Mouse (Mus musculus): ENCODE data around the gene Nup85. TPM values are rescaled to one million over a fixed set of nuclear protein-coding genes. Genes with fewer than 3 reads are reported as not detected.

Gene Nup85
- polyA plus RNA-seq, 1 experiment: 16.8 TPM

DNA sequence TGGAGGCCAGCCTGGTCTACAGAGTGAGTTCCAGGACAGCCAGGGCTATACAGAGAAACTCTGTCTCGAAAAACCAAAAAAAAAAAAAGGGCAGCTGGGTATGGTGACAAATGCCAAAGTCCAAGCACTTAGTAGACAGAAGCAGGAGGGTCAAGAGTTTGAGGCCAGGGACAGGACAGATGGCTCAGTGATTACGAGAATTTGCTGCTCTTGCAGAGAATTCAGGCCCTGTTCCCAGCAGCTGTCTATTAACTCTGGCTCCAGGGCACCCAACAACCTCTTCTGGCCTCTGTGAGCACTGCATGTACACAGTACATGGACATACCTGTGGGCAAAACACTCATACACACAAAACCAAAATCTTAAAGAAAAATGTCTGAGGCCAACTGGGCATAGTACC lies 53.8 kb downstream of the Nup85 start:
- TF ChIP-seq POLR2A (IDR thresholded peaks at IDR 0.05; ENCODE audit: low read depth, low read length): no peak
- Histone ChIP-seq H3K4me1 (ENCODE audit: control insufficient read depth, insufficient read depth, insufficient read length, low read length) (peaks cover 6% of the 10 kb centered on the region), H3K36me3 (ENCODE audit: control insufficient read depth, insufficient read depth, low read length) (peaks cover 30% of the 10 kb centered on the region), H3K27ac (ENCODE audit: insufficient read depth, low read depth, low read length) (no peak overlapping the region), H3K27me3 (ENCODE audit: control insufficient read depth, insufficient read depth, low read length) (no peaks in the 10 kb centered on the region), H3K4me3 (ENCODE audit: low read depth, low read length) (no peak overlapping the region)
- WGBS: 77% methylated on average over 2 of the region's 2 CpGs

DNA sequence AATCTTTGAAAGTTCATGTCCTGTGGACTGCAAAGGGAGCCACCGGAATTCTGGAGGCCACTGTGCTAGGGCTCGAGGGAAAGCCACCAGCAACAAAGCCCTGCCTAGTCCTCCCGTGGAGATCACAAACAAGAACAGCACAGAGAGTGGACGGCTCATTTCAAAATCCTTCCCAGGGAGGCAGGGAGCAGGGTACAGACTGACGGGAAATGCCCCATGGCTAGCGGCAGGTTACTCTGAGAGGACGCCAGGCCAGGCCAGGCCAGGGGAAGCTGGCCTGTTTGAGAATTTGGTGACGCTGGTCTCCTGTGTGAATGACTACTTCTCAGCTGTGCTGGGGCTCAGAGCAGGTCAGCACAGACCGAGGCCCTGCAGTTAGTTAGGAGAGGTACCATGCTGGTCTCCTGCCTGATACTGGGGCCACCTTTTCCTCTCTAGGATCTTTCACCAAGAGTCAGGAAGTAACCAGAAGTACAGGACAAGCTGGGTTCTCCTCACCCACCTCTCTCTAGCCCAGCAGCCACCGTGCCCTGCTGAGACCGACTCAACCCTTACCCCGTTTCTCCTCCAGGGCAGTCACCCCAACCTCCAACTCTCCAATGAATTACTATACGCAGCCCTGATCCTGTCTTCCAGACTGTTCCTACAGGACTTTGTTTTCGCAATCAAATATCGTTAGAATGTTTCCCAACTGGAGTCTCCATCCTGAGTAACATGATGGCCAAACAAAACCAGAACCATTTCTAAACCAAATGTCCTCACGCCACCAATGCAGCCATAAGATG lies 54.7 kb downstream of the Nup85 start:
- 92% methylated on average over 16 of the region's 16 CpGs for WGBS
- no peaks in the 10 kb centered on the region for H3K27me3 ChIP-seq (ENCODE audit: control insufficient read depth, insufficient read depth, low read length)
- TF ChIP-seq CTCF (IDR thresholded peaks at IDR 0.05; ENCODE audit: extremely low read depth, insufficient read length, insufficient replicate concordance, low read depth, low read length): no peak
- TF ChIP-seq POLR2A (IDR thresholded peaks at IDR 0.05; ENCODE audit: low read depth, low read length): no peak
- H3K4me3 ChIP-seq (ENCODE audit: low read depth, low read length): no peak overlapping the region
- H3K36me3 ChIP-seq (ENCODE audit: control insufficient read depth, insufficient read depth, low read length): peaks cover 30% of the 10 kb centered on the region
- no peak overlapping the region for H3K27ac ChIP-seq (ENCODE audit: insufficient read depth, low read depth, low read length)
- H3K4me1 ChIP-seq (ENCODE audit: control insufficient read depth, insufficient read depth, insufficient read length, low read length): no peaks in the 10 kb centered on the region; the same call in 1 of the 2 replicates

DNA sequence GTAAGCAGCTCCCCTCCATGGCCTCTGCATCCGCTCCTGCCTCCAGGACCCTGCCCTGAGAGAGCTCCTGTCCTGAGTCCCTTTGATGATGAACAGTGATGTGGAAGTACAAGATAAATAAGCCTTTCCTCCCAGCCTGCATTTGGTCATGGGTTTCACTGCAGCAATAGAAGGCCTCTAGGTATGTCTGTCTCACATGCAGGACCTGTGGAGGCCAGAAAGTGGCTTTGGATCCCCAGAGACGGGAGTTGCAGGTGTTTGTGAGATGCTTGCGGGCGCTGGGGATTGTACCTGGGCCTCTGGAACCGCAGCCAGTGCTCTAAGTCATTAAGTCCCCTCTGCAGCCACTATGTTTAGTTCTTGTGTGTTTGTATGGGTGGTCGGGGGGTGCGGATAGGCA lies 55.7 kb downstream of the Nup85 start:
- Histone ChIP-seq H3K4me3 (ENCODE audit: low read depth, low read length) (no peak overlapping the region), H3K27me3 (ENCODE audit: control insufficient read depth, insufficient read depth, low read length) (no peaks in the 10 kb centered on the region), H3K4me1 (ENCODE audit: control insufficient read depth, insufficient read depth, insufficient read length, low read length) (no peaks in the 10 kb centered on the region; the same call in 1 of the 2 replicates), H3K36me3 (ENCODE audit: control insufficient read depth, insufficient read depth, low read length) (peaks cover 30% of the 10 kb centered on the region), H3K27ac (ENCODE audit: insufficient read depth, low read depth, low read length) (no peak overlapping the region)
- 95% methylated on average over 7 of the region's 7 CpGs for WGBS
- TF ChIP-seq CTCF (IDR thresholded peaks at IDR 0.05; ENCODE audit: extremely low read depth, insufficient read length, insufficient replicate concordance, low read depth, low read length) (no peak), POLR2A (IDR thresholded peaks at IDR 0.05; ENCODE audit: low read depth, low read length) (no peak)

GRCm38 (mm10) chr11:115623487-115624070 lies 59.3 kb downstream of the Nup85 start:
- no peak overlapping the region for H3K27ac ChIP-seq (ENCODE audit: insufficient read depth, low read depth, low read length)
- no peaks in the 10 kb centered on the region for H3K27me3 ChIP-seq (ENCODE audit: control insufficient read depth, insufficient read depth, low read length)
- 78% methylated on average over 9 of the region's 9 CpGs for WGBS
- H3K4me3 ChIP-seq (ENCODE audit: low read depth, low read length): no peak overlapping the region
- peaks cover 23% of the 10 kb centered on the region for H3K36me3 ChIP-seq (ENCODE audit: control insufficient read depth, insufficient read depth, low read length)
- peaks cover under 1% of the 10 kb centered on the region; the same call in 1 of the 2 replicates for H3K4me1 ChIP-seq (ENCODE audit: control insufficient read depth, insufficient read depth, insufficient read length, low read length)
- TF ChIP-seq POLR2A (IDR thresholded peaks at IDR 0.05; ENCODE audit: low read depth, low read length) (no peak), CTCF (IDR thresholded peaks at IDR 0.05; ENCODE audit: extremely low read depth, insufficient read length, insufficient replicate concordance, low read depth, low read length) (peak; percentile 37; the same call in 1 of the 2 replicates)

DNA sequence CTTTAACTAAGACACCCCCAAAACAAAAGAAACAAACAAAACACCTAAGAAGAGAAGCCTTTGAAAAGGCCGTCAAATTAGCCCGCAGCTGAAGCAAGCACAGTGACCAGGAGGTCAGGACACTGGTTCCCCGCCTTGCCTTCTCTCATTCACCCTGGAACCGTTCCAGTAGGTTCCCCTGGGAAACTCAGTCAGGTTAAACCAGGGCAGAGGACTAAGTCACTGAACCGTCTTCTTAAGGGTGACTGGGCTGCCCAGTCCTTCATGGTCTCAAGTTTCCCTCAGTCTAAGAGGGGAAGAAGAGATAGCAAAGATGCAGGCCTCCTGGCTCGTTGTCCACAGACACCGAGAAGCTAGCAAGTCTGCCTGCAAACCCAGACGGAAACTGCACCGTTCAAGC lies 61.6 kb downstream of the Nup85 start:
- Histone ChIP-seq H3K27me3 (ENCODE audit: control insufficient read depth, insufficient read depth, low read length) (no peaks in the 10 kb centered on the region), H3K4me1 (ENCODE audit: control insufficient read depth, insufficient read depth, insufficient read length, low read length) (peaks cover 3% of the 10 kb centered on the region; the same call in 1 of the 2 replicates), H3K36me3 (ENCODE audit: control insufficient read depth, insufficient read depth, low read length) (peaks cover 11% of the 10 kb centered on the region), H3K4me3 (ENCODE audit: low read depth, low read length) (no peak overlapping the region), H3K27ac (ENCODE audit: insufficient read depth, low read depth, low read length) (no peak overlapping the region)
- WGBS: 61% methylated on average over 9 of the region's 9 CpGs
- TF ChIP-seq CTCF (IDR thresholded peaks at IDR 0.05; ENCODE audit: extremely low read depth, insufficient read length, insufficient replicate concordance, low read depth, low read length) (no peak), POLR2A (IDR thresholded peaks at IDR 0.05; ENCODE audit: low read depth, low read length) (no peak)

GRCm38 (mm10) chr11:115626824-115627616 lies 62.8 kb downstream of the Nup85 start:
- Histone ChIP-seq H3K4me3 (ENCODE audit: low read depth, low read length) (peak overlapping the region; percentile 83), H3K27me3 (ENCODE audit: control insufficient read depth, insufficient read depth, low read length) (no peaks in the 10 kb centered on the region), H3K27ac (ENCODE audit: insufficient read depth, low read depth, low read length) (no peak overlapping the region), H3K4me1 (ENCODE audit: control insufficient read depth, insufficient read depth, insufficient read length, low read length) (peaks cover 4% of the 10 kb centered on the region; the same call in 1 of the 2 replicates), H3K36me3 (ENCODE audit: control insufficient read depth, insufficient read depth, low read length) (peaks cover 8% of the 10 kb centered on the region)
- 44% methylated on average over 11 of the region's 11 CpGs for WGBS
- TF ChIP-seq CTCF (IDR thresholded peaks at IDR 0.05; ENCODE audit: extremely low read depth, insufficient read length, insufficient replicate concordance, low read depth, low read length) (no peak), POLR2A (IDR thresholded peaks at IDR 0.05; ENCODE audit: low read depth, low read length) (no peak)

Measured in small intestine, adult 2 months (tissue).